Mouse (Mus musculus): Measurements from ENCODE around the gene Sult6b2.

The Sult6b2 gene

GRCm38 (mm10) chr6:142809373-142810098 lies 5.2 kb upstream of the Sult6b2 start:
- no peak for DNase-seq

GRCm38 (mm10) chr6:142806326-142806725 lies 2.0 kb upstream of the Sult6b2 start:
- DNase-seq: no peak

GRCm38 (mm10) chr6:142802617-142803525 lies 1.4 kb downstream of the Sult6b2 start:
- no peak for DNase-seq

DNA sequence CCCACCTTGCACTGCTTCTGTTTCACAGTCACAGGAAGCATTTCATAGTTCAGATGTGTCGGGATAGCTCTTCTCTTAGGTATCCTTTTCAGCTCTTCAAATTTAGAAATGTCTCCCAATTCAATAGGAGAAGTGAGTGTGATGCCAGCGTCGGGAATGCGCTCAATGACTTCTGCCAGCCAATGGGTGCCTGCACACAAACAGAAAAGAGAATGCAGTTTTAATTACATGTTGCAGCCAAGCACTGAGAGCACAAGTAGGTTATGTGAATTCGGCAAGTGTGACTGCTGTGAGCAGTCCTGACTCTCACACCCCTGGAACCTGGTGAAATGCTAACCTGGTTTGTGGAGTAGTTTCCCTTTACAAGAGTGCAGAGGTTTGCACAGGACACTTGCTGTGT lies 2.6 kb downstream of the Sult6b2 start:
- DNase-seq: no peak

GRCm38 (mm10) chr6:142799704-142800374 lies 4.5 kb downstream of the Sult6b2 start:
- DNase-seq: no peak

DNA sequence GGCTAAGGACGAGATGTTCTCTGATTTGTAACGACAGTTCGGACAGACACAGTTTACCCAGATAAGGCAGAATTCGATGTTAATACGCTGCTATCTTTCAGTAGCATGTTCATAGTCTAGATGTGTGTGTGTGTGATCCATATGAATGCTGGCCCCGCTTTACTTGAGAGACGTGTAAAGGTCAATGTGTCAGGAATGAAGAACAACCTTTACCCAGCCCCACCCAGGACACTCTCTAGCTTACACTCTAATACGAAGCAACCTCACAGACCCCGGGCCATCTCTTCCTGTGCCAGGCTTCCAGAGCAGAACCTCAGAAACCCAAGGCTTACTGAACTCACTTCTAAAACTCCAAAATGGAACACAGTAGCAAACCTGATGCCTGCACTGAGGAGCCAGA lies 5.5 kb downstream of the Sult6b2 start:
- DNase-seq: no peak

DNA sequence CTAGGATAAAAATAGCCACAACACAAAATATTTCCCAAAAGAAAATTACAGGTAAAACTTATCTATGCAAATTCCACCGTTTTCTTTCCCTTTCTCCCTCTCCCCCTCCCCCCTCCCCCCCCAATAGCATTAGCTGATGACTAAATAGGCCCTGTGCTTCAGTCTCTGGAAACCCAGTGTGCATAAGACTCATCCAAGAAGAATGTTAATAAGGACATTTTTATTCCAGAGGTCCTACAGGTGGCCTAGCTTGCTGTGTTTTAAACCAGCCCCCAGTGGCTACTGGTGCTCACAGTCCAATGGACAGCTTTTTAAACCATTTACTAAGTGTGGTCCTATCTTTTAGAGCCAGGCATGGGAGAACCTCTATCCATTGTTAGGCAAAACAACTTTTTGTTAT lies 6.3 kb downstream of the Sult6b2 start:
- DNase-seq: no peak

DNA sequence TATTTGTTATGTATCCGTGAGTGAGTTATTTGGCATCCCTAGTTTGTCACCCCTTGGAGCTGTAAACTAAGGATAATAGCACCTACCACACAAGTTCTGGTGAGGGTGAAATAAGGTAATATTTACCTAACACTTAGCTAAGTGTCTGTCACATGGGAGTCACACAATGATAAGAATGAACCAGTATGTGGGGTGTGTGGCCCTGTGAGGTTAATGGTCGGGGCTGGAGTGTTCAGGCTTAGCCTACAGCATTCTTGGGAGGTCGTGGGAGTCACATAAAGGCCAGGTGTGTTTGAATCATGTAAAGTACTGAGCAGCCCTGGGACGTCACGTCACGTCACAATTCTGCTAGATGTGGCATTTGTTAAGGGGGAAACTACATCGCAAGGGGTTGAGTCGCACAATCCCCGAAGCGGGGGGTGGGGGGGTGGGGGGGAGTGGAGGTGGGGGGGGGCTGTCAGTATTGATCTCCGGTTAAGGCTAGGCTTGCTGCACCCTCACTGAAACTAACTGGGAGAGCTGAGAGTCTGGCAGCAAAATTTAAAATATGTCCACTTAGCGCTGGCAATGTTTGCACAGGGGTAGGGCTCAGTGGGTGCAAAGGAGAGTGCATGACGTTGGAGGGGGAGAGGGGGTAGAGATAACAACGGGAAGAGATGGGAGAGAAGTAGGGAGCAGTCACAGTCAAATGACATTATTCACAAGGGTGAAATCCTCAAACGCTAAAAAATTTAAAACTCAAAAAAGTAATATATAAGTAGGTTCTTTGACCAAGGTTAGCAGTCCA lies 8.5 kb downstream of the Sult6b2 start:
- no peak for DNase-seq

- no peak for DNase-seq
Measured at GRCm38 (mm10) chr6:142795087-142795486, 9.2 kb downstream of the Sult6b2 start.

DNA sequence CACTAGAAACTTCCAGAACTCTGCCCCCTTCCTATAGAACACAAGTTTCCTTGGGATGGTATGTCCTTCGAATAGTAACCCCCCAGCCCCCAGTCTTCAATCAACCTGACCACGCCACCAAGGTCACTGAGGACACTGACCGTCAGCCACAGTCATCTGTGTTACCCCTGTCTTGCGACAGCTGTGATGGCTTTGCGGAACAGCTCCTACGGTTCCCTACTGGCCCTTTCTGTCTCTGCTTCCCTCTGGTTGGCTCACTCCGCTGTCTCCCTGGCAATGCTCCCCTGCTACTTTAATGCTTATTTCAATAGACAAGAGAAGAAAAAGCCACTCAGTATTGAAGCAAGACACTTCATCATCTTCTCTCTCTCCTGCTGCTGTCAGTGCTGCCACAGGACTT lies 10.8 kb downstream of the Sult6b2 start:
- DNase-seq: no peak

DNA sequence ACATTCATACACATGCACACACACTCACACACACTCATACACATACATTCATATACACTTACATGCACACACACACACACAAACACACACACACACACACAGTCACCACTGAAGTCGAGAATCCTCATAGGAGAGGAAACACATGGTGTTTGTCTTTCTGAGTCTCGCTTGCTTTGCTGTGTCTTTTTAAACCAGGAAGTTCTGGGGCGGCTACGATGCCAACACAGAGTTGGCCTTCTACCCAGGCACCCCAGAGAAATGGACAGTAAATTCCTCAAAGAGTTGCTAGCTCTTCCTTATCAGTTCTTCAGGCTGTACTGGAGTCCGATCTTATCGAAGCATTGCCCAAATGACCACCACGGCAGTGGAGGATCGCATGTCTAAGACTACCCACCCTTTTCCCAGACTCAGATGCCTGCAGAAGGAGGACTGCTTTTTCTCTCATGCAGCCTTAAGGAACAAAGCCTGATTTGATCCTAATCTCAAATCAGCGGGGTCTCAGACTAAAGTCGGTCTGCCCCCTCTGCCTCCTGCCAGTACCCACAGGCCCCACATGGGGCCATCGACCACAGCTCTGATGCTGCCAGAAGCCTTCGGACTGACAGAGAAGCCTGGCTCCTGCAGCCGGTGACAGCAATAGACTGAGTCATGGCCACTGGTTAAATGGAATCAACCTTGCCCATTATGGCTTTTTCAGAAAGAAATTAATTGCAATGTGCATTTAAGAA lies 11.9 kb downstream of the Sult6b2 start:
- DNase-seq: peak in 1 of 2 experiments; percentile 13

DNA sequence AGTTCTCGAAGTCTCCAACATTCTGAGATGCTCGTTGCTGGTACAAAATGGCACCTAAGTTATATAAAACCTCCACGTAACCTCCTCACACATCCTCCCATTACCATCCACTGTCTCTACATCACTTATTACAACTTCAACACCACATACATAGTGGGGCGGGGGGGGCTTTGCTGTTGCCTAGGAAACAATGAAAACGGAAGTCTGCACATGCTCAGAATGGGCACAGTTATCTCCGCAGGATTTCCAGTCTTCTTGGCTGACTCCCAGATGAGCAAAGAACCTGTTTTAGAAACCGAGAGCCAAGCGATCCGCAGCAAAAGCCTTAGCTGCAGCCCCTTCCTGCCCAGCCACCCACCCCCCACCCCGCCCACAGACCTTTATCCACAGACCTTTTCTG lies 14.6 kb downstream of the Sult6b2 start:
- no peak for DNase-seq

DNA sequence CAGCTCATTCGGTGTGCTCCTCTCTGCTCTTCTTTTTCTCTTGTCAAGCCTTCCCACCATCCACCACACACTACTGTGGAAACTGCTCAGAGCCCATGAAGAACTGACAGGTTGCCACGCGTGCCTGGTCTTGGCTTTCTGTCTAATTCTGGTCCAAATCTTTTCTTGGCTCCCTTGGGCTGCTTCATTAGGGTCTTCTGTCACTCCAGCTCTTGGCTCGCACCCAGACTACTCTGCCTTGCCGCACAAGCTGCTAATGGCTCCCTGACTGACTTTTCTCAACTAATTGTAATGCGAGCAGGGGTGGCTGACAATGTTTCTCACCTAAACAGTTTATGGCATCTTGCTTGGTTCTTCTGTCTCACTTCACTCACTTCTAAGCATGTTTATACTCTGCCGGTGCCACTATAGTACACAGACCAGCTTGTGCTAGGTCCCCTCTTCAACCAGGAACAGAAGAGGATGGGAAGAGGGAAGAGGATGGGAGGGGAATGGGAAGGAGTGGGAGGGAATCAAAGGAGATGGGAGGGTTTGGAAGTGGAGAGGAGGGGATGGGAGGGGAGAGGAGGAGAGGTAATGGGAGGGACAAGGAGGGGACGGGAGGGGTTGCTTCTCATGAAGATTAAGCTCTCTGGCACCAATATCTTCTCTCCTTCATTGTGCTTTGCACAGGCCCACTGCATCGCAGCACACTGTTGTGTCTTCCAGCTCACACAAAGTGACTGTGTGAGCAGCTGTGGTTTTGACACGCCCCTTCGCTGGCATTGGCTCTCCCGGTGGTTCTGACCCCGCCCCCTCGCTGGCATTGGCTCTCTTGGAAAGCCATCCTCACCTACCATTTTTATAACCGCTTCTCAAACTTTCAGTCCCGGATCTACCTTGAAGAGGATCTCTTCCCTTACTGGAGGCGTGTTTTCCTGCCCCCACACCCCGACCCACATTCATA lies 16.0 kb downstream of the Sult6b2 start:
- no peak for DNase-seq

DNA sequence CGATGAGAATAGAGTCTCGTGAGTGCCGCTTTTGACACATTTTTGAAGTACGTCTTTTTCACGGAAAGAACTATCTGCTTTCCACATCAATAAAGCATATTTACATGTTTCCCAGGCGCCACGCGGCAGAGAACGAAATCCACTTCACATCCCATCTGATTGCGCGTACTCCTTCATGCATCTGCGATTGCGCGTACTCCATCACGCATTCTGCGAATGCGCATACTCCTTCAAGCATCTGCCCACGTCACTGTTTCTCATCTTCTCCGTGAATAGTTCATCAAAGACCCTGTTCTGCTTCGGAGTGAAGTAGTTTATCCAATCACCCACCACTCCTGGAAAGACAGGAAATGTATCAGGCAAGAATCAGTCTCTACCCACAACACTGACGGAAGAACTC lies 18.2 kb downstream of the Sult6b2 start:
- no peak for DNase-seq

- peak; percentile 44 to 50 for DNase-seq
Measured at GRCm38 (mm10) chr6:142785343-142785742, 19.0 kb downstream of the Sult6b2 start.

DNA sequence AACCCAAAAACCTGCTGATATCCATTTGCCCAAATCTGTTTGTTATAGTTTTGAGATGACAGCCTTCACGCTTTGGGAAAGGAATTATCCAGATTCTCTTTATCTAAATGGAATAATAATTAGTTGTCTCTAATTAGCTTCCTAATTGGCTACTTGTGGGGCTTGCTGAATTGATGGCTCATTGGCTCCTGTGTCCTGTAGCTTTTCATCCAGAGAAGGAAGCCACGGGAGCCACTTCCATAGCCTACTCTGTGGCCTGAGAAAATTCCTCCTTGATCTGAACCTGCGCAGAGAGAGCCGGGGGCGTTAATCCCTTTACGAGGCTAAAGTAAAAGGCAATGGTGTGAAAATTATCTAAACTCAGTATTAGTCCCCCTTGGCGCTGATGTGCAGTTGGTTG lies 23.0 kb downstream of the Sult6b2 start:
- no peak for DNase-seq

DNA sequence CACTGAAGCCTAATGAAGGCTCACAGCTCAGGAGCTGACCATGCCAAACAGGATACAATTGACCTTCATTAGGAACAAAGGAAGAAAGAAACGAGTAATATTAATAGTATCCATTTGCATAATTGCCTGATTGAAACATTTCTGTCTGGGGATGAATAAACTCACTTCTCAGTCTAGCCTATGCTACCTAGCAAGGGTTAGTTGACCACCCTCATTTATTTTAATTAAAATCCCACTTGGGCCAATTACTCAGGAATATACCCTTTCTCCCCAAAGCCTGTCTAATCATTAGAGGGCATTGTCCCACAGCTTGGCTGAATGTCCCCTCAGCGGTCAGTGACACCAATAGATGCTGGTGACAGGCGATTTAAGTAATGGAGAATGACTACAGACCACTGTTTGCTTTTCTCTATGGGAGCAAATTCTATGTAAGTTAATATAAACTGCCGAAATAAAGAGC lies 23.7 kb downstream of the Sult6b2 start:
- DNase-seq: no peak

GRCm38 (mm10) chr6:142779812-142780573 lies 24.3 kb downstream of the Sult6b2 start:
- DNase-seq: peak; percentile 36 to 40

DNA sequence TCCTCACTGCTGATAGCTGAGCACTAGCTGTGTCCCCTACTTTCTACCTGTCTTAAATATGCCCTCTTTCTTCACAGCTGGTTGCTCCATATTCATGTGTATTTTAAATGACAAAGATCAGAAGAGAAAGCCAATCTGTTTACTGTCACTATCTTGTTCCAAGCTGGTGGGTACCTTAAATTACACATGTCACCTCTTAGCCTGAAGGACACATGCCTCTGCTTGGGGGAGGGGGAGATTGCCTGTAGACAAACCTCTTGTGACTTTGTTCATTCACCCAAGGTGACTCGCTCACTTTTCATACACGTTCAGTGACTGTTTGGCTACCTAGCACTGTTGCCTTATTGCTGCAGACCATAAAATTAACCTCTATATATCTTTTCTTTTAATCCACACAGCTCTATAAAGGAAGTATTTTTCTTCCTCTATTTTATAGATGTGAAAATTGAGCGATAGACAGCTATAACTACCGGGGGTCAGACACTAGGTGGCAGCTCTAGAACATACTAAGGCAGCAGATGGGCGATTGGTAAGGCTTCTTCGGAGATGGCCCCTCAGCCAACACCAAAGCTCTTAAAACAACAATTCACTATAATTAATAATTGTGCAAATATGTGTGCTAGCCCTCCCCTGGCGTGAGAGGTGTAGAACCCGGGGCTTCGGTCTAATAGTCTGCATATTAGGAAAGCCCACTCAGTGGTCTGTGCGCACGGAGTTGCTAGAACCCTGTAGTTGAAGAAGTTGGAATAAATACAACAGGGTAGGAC lies 25.1 kb downstream of the Sult6b2 start:
- DNase-seq: peak; percentile 52 to 60
